Mouse (Mus musculus) urinary bladder, postnatal 14 days (tissue): ENCODE data around the gene Vgll4.

Source experiments
- DNase-seq: peaks from one replicate; pipeline ENCODE4 v3.0.0; 2021; ENCODE audit warnings: low spot score

Vgll4 gene

GRCm38 (mm10) chr6:114918994-114919393 lies 50.8 kb downstream of the Vgll4 start:
- DNase-seq = no peak

DNA sequence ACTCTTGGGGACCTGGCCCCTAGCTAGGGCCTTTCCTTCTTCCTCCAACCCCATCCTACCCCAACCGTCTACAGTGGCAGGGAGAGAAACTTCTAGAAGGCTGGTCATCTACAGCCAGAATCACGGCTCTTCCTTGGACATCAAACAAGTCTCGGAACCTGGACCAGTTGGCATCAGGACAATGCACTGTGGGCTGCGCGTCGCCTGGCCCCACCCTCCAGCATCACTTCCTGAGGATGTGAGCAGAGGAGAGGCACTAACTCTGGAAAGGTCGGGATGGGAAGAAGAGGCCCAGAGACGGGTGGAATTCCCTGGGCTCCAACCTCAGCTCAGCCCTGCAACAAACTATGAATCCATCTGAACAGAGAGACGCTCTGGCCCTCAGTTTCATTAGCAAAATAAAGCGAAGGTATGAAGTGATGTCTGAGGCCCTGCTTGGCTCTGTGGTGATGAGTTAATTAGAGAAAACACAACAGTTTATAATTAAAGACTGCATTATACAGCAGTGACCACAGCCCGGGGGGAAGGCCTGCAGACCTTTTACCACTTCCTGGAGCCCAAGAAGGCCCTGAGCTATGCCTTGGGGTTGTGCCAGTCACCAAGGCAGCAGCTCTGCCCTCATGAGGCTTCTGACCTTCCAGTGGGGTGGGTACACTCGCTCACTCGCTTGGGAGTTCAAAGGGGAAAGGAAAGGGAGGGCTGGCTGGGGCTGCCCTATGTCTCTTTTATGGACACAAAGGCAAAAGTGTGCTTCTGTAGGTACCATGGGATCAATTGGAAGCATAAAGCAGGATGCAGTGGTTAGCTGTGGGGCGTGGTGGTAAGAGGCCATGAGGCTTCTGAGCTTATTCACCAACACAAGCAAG lies 51.8 kb downstream of the Vgll4 start:
- DNase-seq = no peak

GRCm38 (mm10) chr6:114917129-114917528 lies 52.7 kb downstream of the Vgll4 start:
- DNase-seq = no peak

DNA sequence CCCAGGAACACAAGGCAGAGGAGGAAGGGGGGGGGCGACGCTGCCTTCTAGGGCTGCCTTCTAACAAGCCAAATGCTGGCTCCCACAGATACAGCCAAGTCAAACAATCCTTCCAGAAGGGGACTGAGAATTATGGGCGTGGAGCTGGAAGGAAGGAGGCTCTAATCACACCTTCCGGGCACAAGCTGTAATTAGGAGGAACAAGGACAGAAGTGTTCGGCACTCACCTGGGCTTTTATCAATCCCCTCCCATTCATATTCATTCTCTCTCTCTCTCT lies 53.1 kb downstream of the Vgll4 start:
- DNase-seq = no peak

- no peak for DNase-seq
Measured at GRCm38 (mm10) chr6:114915915-114916714, 53.7 kb downstream of the Vgll4 start.

- DNase-seq = no peak
Measured at GRCm38 (mm10) chr6:114914041-114914716, 55.6 kb downstream of the Vgll4 start.

- no peak for DNase-seq
Measured at GRCm38 (mm10) chr6:114913142-114913541, 56.7 kb downstream of the Vgll4 start.

DNA sequence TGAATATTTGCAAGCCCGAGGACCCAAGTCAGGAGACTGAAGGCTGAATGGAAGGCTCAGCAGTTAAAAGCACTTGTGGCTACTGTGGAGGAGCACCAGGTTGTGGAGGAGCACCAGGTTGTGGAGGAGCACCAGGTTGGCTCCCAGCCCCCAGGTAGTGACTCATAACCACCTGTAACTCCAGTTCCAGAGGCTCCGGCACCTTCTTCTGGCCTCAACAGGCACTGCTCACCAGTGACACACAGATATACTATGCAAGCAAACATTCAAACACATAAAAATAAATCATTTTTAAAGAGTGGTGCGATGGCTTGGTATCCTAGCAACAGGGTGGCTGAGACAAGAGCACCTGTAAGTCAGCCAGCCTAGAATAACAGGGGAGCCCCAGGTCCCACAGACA lies 58.3 kb downstream of the Vgll4 start:
- DNase-seq = no peak

GRCm38 (mm10) chr6:114909801-114910200 lies 60.0 kb downstream of the Vgll4 start:
- DNase-seq = no peak

- DNase-seq = no peak
Measured at GRCm38 (mm10) chr6:114907459-114907858, 62.3 kb downstream of the Vgll4 start.

- DNase-seq = no peak
Measured at GRCm38 (mm10) chr6:114906209-114906608, 63.6 kb downstream of the Vgll4 start.

GRCm38 (mm10) chr6:114905253-114906028 lies 64.4 kb downstream of the Vgll4 start:
- no peak for DNase-seq

- no peak for DNase-seq
Measured at GRCm38 (mm10) chr6:114904818-114905217, 65.0 kb downstream of the Vgll4 start.

DNA sequence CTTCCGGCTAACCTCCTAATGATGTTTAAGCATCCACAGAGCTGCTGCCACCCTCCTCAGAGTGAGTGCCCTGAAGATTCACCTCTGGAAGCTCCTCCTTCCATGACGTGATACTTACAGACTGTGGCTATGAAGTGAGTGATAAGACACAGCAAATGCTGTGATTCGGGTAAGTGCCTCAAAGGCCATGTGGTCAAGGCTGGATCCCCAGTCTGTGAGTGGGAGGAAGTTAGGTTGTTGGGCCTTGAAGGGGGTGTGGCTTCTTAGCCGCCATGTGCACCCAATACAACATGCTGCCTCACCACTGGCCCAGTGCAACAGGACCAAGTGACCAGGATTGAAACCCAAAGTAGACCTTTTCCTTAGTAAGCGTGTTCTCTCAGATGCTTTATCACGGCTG lies 65.6 kb downstream of the Vgll4 start:
- no peak for DNase-seq

- no peak for DNase-seq
Measured at GRCm38 (mm10) chr6:114901921-114902320, 67.9 kb downstream of the Vgll4 start.

GRCm38 (mm10) chr6:114901321-114901824 lies 68.4 kb downstream of the Vgll4 start:
- DNase-seq = peak; percentile 48

- no peak for DNase-seq
Measured at GRCm38 (mm10) chr6:114900194-114900593, 69.6 kb downstream of the Vgll4 start.

DNA sequence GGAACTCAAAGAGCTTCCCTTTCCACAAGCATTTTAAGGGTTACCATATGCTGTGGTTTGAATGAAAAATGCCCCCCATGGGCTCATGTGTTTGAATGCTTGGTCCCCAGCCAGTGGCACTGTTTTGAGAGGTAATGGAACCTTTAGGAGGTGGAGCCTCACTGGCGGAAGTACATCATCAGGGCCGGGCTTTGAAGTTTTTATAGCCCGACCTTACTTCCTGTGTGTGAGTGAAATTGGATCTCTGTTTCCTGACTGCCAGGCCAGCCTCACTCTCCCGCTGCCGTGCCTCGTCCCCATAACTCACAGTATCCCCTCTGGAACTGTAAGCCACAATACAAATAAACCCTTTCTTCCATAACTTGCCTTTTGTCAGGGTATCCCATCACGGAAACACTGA lies 70.1 kb downstream of the Vgll4 start:
- DNase-seq = no peak

DNA sequence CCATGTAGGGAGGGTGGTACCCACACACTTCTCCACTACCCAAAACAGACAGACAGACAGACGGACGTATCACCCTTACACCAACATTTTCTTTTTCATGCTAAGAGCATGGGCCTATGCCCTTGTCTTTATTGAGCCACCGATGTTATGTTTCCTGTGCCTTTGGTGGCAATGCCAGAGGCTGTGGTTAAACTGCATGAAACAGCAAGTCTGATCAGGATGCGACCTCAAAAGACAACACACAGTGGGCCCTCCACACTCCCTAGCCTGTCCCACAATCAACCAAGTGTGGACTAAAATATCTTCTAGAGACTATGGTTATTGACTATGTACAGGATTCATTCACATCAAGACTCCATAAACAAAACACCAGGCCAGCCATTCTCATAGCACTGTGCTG lies 70.8 kb downstream of the Vgll4 start:
- DNase-seq = no peak

DNA sequence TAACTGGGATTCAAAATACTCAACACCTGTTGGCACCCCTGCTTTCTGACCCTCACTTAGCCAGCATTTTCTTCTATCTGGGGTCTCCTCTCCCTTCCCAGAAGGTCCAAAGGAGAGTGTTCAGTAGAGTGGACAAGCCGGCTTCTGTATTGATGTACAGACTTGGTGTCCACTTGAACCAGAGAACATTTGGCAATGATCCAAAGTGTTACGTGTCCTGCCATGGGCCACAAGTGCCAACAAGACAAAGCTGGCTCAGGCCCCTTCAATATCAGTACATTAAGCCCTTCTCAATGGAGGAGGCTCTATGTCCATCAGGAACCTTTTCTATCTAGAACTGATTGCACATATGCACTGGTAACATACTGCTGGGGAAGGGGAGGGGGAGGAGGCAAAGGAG lies 73.5 kb downstream of the Vgll4 start:
- no peak for DNase-seq

- no peak for DNase-seq
Measured at GRCm38 (mm10) chr6:114895191-114895590, 74.6 kb downstream of the Vgll4 start.

GRCm38 (mm10) chr6:114894548-114895106 lies 75.2 kb downstream of the Vgll4 start:
- DNase-seq = no peak
